Comparison of ENCODE assay signal across 8 mouse cellular contexts in the genomic region with DNA sequence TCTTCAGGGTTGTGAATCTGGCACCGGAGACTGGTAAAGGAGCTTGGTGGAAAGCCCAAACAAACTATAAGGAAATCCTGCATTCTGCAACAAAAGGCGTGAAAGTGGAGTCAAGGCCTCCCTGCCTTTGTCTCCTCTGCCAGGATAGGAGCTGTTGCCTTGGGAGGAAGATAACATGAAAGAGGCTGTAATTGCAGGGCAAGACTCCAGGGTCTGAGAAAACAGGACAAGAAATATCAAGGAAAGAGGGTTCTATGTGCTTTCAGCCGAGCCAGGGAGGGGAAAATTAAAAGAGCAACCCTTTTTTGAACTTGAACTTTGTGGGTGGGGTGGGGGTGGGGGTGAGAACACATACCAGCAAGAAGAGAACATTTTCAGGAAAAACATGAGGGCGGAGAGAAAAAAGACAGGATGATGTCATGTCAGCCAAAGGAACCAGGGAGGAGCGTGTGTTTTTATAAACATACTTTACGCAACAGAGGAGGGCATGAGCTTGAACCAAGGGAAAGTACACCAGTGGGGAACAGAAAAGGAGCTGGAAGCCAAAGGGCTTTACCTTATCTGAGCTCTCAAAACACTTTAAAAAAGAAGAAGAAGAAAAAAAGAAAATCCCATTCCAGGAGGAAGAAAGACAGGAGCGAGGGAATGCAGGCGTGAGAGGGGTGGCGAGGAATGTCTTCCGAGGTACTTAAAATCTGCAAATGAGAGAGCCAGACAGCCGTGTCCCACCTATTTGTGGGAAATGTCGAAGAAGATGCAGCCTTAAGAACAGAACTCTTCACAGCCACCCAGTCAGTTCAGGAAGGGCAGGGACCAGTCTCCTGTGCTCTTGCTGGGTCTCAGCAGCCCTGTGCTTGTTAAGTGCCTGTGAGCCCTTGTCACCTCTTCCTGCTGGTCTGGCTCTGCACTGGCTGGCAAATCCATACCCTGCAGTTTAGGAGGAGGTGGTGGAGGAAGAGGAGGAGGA.
DNase-seq lines count a peak whose midpoint lies in the region; ATAC-seq and TF ChIP-seq lines count a peak whose summit lies in the region.

No protein-coding gene starts in this region.

- H3K27ac ChIP-seq in gastrocnemius, adult 2 months: peak overlapping the region; percentile 97
- peak overlapping the region; percentile 90 for H3K27ac ChIP-seq in embryonic facial prominence, embryonic 10.5 days (replicated peaks)
- no peak overlapping the region; the same call in 1 of the 2 replicates for H3K27ac ChIP-seq in liver, embryonic 12.5 days
- peak overlapping the region; percentile 95 for H3K27ac ChIP-seq in neural tube, embryonic 15.5 days (replicated peaks)

- H3K4me3 ChIP-seq in gastrocnemius, adult 2 months: peak overlapping the region; percentile 38
- H3K4me3 ChIP-seq in embryonic facial prominence, embryonic 10.5 days: peak overlapping the region; percentile 25
- H3K4me3 ChIP-seq in liver, embryonic 12.5 days: no peak overlapping the region
- no peak overlapping the region for H3K4me3 ChIP-seq in neural tube, embryonic 15.5 days (replicated peaks)

- WGBS in embryonic facial prominence, embryonic 10.5 days: 60% methylated on average over 12 of the region's 12 CpGs
- 53% methylated on average over 12 of the region's 12 CpGs for WGBS in liver, embryonic 12.5 days (ENCODE audit: insufficient replicate concordance)
- 44% methylated on average over 12 of the region's 12 CpGs for WGBS in neural tube, embryonic 15.5 days

- no peaks in the 10 kb centered on the region for H3K36me3 ChIP-seq in embryonic facial prominence, embryonic 10.5 days (replicated peaks)
- H3K36me3 ChIP-seq in liver, embryonic 12.5 days: no peaks in the 10 kb centered on the region
- H3K36me3 ChIP-seq in neural tube, embryonic 15.5 days: no peaks in the 10 kb centered on the region

- H3K4me2 ChIP-seq in liver, embryonic 12.5 days: peak overlapping the region; percentile 48
- H3K4me2 ChIP-seq in neural tube, embryonic 15.5 days: peak overlapping the region; percentile 31; the same call in 1 of the 2 replicates

- intact Hi-C loops in gastrocnemius, adult 2 months (cut with DNase I): loop anchor here (5.0 kb wide), 1 partner anchor 43 kb away; no protein-coding TSS in a partner anchor
- intact Hi-C loops in heart, postnatal 25 days (cut with DNase I): no loop called here

- DNase-seq in gastrocnemius, adult 2 months: no peak
- DNase-seq in gastrocnemius, postnatal 10 days: no peak
- DNase-seq in embryonic facial prominence, embryonic 10.5 days (ENCODE audit: low spot score): peak; percentile 44
- DNase-seq in heart, postnatal 25 days (ENCODE audit: low spot score): peak; percentile 52
- DNase-seq in left cerebral cortex, adult 11 months (ENCODE audit: low spot score): no peak
- DNase-seq in right cerebral cortex, postnatal 14 days: no peak

- ATAC-seq in liver, embryonic 12.5 days: no peak
- ATAC-seq in neural tube, embryonic 15.5 days (ENCODE audit: low FRiP score): no peak

- peaks cover 84% of the 10 kb centered on the region for H3K4me1 ChIP-seq in embryonic facial prominence, embryonic 10.5 days
- peaks cover 39% of the 10 kb centered on the region for H3K4me1 ChIP-seq in liver, embryonic 12.5 days
- peaks cover 58% of the 10 kb centered on the region for H3K4me1 ChIP-seq in neural tube, embryonic 15.5 days

- no peak overlapping the region for H3K9ac ChIP-seq in liver, embryonic 12.5 days
- H3K9ac ChIP-seq in neural tube, embryonic 15.5 days (replicated peaks): peak overlapping the region; percentile 14; the same call in 1 of the 2 replicates

- no peaks in the 10 kb centered on the region for H3K9me3 ChIP-seq in embryonic facial prominence, embryonic 10.5 days
- no peaks in the 10 kb centered on the region for H3K9me3 ChIP-seq in liver, embryonic 12.5 days (replicated peaks)
- no peaks in the 10 kb centered on the region for H3K9me3 ChIP-seq in neural tube, embryonic 15.5 days (replicated peaks)

- no peaks in the 10 kb centered on the region for H3K27me3 ChIP-seq in embryonic facial prominence, embryonic 10.5 days (replicated peaks; ENCODE audit: low read depth, poor library complexity, severe bottlenecking)
- no peaks in the 10 kb centered on the region for H3K27me3 ChIP-seq in liver, embryonic 12.5 days (replicated peaks)
- H3K27me3 ChIP-seq in neural tube, embryonic 15.5 days (replicated peaks): no peaks in the 10 kb centered on the region

- TF ChIP-seq CTCF in gastrocnemius, adult 2 months (IDR thresholded peaks at IDR 0.05): no peak

Comparison
In these comparisons a context has a peak if more than half of its experiments do, and no peak if none do; other contexts are left out.
1. DNase-seq: peak in embryonic facial prominence, embryonic 10.5 days (single experiment) and heart, postnatal 25 days (single experiment); none in gastrocnemius, adult 2 months (single experiment), gastrocnemius, postnatal 10 days (single experiment), left cerebral cortex, adult 11 months (single experiment) and right cerebral cortex, postnatal 14 days (single experiment).
2. H3K4me3 ChIP-seq: peak in gastrocnemius, adult 2 months (single experiment) and embryonic facial prominence, embryonic 10.5 days (single experiment); none in liver, embryonic 12.5 days (single experiment) and neural tube, embryonic 15.5 days (single experiment).